Mouse (Mus musculus): ENCODE results near the gene Lhfpl2. TPM values are rescaled to one million over a fixed set of nuclear protein-coding genes. Genes with fewer than 3 reads are reported as not detected.

Gene Lhfpl2
- polyA plus RNA-seq, 1 experiment = 2.5 TPM

- Histone ChIP-seq H3K27ac (ENCODE audit: control insufficient read depth, insufficient read depth, low read depth, low read length) (no peak overlapping the region), H3K36me3 (ENCODE audit: control insufficient read depth, insufficient read depth, low read length) (no peaks in the 10 kb centered on the region), H3K4me3 (ENCODE audit: control insufficient read depth, low read depth, low read length) (no peak overlapping the region), H3K27me3 (ENCODE audit: control insufficient read depth, insufficient read depth, low read length) (no peaks in the 10 kb centered on the region), H3K4me1 (ENCODE audit: control insufficient read depth, insufficient read depth, low read length) (no peaks in the 10 kb centered on the region)
- TF ChIP-seq POLR2A (IDR thresholded peaks at IDR 0.05; ENCODE audit: control insufficient read depth, low read depth, low read length) = no peak
- TF ChIP-seq CTCF (IDR thresholded peaks at IDR 0.05; ENCODE audit: control insufficient read depth, insufficient read depth, insufficient replicate concordance, low read depth, low read length) = no peak
Observed at GRCm38 (mm10) chr13:94131135-94131534, 73.5 kb downstream of the Lhfpl2 start.

- H3K36me3 ChIP-seq (ENCODE audit: control insufficient read depth, insufficient read depth, low read length) = no peaks in the 10 kb centered on the region
- no peak overlapping the region for H3K27ac ChIP-seq (ENCODE audit: control insufficient read depth, insufficient read depth, low read depth, low read length)
- no peak overlapping the region for H3K4me3 ChIP-seq (ENCODE audit: control insufficient read depth, low read depth, low read length)
- no peaks in the 10 kb centered on the region for H3K4me1 ChIP-seq (ENCODE audit: control insufficient read depth, insufficient read depth, low read length)
- TF ChIP-seq CTCF (IDR thresholded peaks at IDR 0.05; ENCODE audit: control insufficient read depth, insufficient read depth, insufficient replicate concordance, low read depth, low read length) (no peak), POLR2A (IDR thresholded peaks at IDR 0.05; ENCODE audit: control insufficient read depth, low read depth, low read length) (no peak)
- H3K27me3 ChIP-seq (ENCODE audit: control insufficient read depth, insufficient read depth, low read length) = no peaks in the 10 kb centered on the region
Observed at GRCm38 (mm10) chr13:94132187-94132995, 74.8 kb downstream of the Lhfpl2 start.

- Histone ChIP-seq H3K27ac (ENCODE audit: control insufficient read depth, insufficient read depth, low read depth, low read length) (no peak overlapping the region), H3K36me3 (ENCODE audit: control insufficient read depth, insufficient read depth, low read length) (no peaks in the 10 kb centered on the region), H3K27me3 (ENCODE audit: control insufficient read depth, insufficient read depth, low read length) (no peaks in the 10 kb centered on the region), H3K4me1 (ENCODE audit: control insufficient read depth, insufficient read depth, low read length) (no peaks in the 10 kb centered on the region), H3K4me3 (ENCODE audit: control insufficient read depth, low read depth, low read length) (no peak overlapping the region)
- TF ChIP-seq CTCF (IDR thresholded peaks at IDR 0.05; ENCODE audit: control insufficient read depth, insufficient read depth, insufficient replicate concordance, low read depth, low read length) = no peak
- TF ChIP-seq POLR2A (IDR thresholded peaks at IDR 0.05; ENCODE audit: control insufficient read depth, low read depth, low read length) = no peak
Observed at GRCm38 (mm10) chr13:94134646-94135045, 77.0 kb downstream of the Lhfpl2 start.

GRCm38 (mm10) chr13:94135180-94135579 lies 77.6 kb downstream of the Lhfpl2 start:
- H3K27ac ChIP-seq (ENCODE audit: control insufficient read depth, insufficient read depth, low read depth, low read length) = no peak overlapping the region
- H3K36me3 ChIP-seq (ENCODE audit: control insufficient read depth, insufficient read depth, low read length) = no peaks in the 10 kb centered on the region
- no peak overlapping the region for H3K4me3 ChIP-seq (ENCODE audit: control insufficient read depth, low read depth, low read length)
- H3K4me1 ChIP-seq (ENCODE audit: control insufficient read depth, insufficient read depth, low read length) = no peaks in the 10 kb centered on the region
- H3K27me3 ChIP-seq (ENCODE audit: control insufficient read depth, insufficient read depth, low read length) = no peaks in the 10 kb centered on the region
- TF ChIP-seq POLR2A (IDR thresholded peaks at IDR 0.05; ENCODE audit: control insufficient read depth, low read depth, low read length) (no peak), CTCF (IDR thresholded peaks at IDR 0.05; ENCODE audit: control insufficient read depth, insufficient read depth, insufficient replicate concordance, low read depth, low read length) (no peak)

DNA sequence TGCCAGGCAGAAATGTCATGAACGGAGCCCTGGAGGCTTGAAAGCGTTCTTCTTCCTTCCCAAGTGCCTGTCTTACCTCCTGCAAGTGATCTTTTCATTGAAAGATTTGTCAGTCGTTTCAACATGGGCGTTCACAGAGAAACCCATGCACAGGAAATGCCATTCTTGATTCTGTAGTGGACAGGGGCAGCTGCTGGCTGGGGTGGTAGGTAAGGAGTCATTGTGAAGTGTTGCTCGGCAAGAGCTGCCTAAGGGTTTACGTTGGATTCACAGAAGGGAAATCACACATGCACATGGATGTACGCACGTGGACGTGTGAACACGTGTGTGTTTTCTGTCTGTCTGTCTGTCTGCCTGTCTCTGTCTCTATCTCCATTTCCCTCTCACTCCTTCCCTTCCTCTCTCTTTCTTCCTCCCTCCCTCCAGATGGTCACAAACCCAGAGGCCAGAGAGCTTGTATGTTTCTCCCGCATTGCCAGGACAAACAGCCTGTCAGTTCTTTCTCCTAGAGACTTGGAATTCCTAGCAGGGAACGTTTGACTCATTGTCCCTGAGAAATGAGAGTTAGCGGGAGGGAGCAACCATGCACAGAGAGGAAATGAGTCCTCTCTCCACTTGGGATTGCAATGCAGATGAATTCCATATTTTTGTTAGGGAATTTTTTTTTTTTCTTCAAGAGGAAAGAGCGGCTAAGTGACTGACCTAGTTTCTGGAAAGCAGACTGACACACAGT lies 82.3 kb downstream of the Lhfpl2 start:
- Histone ChIP-seq H3K36me3 (ENCODE audit: control insufficient read depth, insufficient read depth, low read length) (no peaks in the 10 kb centered on the region), H3K27ac (ENCODE audit: control insufficient read depth, insufficient read depth, low read depth, low read length) (no peak overlapping the region), H3K27me3 (ENCODE audit: control insufficient read depth, insufficient read depth, low read length) (no peaks in the 10 kb centered on the region), H3K4me1 (ENCODE audit: control insufficient read depth, insufficient read depth, low read length) (no peaks in the 10 kb centered on the region; the same call in 1 of the 2 replicates), H3K4me3 (ENCODE audit: control insufficient read depth, low read depth, low read length) (no peak overlapping the region)
- TF ChIP-seq POLR2A (IDR thresholded peaks at IDR 0.05; ENCODE audit: control insufficient read depth, low read depth, low read length) (no peak), CTCF (IDR thresholded peaks at IDR 0.05; ENCODE audit: control insufficient read depth, insufficient read depth, insufficient replicate concordance, low read depth, low read length) (no peak)

DNA sequence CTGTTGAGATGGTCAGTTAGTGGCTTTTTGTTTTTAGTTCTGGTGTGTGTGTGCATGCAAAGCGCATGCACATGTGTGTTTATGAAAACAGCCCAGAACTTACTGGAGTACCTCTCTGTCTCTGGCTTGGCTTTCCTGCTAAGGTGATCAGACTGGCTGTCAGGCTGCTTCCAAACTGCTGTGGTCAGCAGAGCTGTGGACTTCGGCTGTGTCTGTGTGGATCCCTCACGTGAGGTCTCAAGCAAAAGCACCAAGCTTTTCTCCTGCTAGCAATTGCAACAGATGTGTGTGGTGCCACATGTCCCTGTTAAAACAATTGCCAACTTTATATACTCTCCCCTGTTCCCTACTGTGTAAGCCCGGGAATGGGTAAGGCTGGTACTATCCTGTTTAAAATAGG lies 82.8 kb downstream of the Lhfpl2 start:
- TF ChIP-seq CTCF (IDR thresholded peaks at IDR 0.05; ENCODE audit: control insufficient read depth, insufficient read depth, insufficient replicate concordance, low read depth, low read length) (no peak), POLR2A (IDR thresholded peaks at IDR 0.05; ENCODE audit: control insufficient read depth, low read depth, low read length) (no peak)
- H3K27ac ChIP-seq (ENCODE audit: control insufficient read depth, insufficient read depth, low read depth, low read length) = no peak overlapping the region
- no peaks in the 10 kb centered on the region for H3K36me3 ChIP-seq (ENCODE audit: control insufficient read depth, insufficient read depth, low read length)
- no peaks in the 10 kb centered on the region for H3K27me3 ChIP-seq (ENCODE audit: control insufficient read depth, insufficient read depth, low read length)
- no peak overlapping the region for H3K4me3 ChIP-seq (ENCODE audit: control insufficient read depth, low read depth, low read length)
- H3K4me1 ChIP-seq (ENCODE audit: control insufficient read depth, insufficient read depth, low read length) = no peaks in the 10 kb centered on the region; the same call in 1 of the 2 replicates

DNA sequence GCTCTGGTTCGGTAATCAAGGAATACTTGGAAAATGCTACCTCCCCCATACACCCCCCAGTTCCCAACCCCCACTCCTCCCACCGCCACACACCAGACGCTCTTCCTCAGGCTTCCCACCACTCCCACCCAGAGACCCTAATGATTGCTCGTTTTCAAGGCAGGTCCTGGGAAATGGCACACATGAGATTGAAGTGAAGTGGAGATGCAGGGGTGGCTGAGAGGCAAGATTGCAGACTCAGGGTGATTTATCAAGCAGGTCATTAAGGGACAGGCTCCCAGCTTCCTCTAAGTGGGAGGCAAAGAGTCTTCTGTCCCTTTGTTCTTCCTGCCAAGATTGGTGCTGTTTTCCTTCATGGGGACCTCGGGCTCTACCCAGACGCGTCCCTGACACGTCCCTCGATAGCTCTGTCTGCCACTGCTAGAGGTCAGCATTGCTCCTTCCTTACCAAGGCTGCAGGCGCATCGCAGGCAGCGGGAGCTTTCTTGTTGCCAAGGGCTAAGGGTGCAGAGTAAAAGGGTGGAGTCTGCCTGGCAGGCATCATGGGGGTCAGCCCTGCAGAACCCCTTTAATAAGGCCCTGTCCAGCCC lies 85.6 kb downstream of the Lhfpl2 start:
- no peaks in the 10 kb centered on the region for H3K27me3 ChIP-seq (ENCODE audit: control insufficient read depth, insufficient read depth, low read length)
- H3K4me3 ChIP-seq (ENCODE audit: control insufficient read depth, low read depth, low read length) = no peak overlapping the region
- H3K4me1 ChIP-seq (ENCODE audit: control insufficient read depth, insufficient read depth, low read length) = no peaks in the 10 kb centered on the region; the same call in 1 of the 2 replicates
- H3K27ac ChIP-seq (ENCODE audit: control insufficient read depth, insufficient read depth, low read depth, low read length) = no peak overlapping the region
- TF ChIP-seq POLR2A (IDR thresholded peaks at IDR 0.05; ENCODE audit: control insufficient read depth, low read depth, low read length) = no peak
- peak; percentile 45; the same call in 1 of the 2 replicates for TF ChIP-seq CTCF (IDR thresholded peaks at IDR 0.05; ENCODE audit: control insufficient read depth, insufficient read depth, insufficient replicate concordance, low read depth, low read length)
- H3K36me3 ChIP-seq (ENCODE audit: control insufficient read depth, insufficient read depth, low read length) = no peaks in the 10 kb centered on the region

Measured in testis, adult 2 months (tissue).